Mouse (Mus musculus) frontal cortex, adult (tissue): ENCODE data around the gene Cd244a.

ENCODE experiments used
- ATAC-seq: cut with Nextera tagmentation; 2 replicates; pipeline ENCODE4 v1.9.2; 2017; ENCODE audit warnings: mild to moderate bottlenecking, moderate library complexity, mixed read lengths; ENCODE audit not compliant: low TSS enrichment

The Cd244a gene

DNA sequence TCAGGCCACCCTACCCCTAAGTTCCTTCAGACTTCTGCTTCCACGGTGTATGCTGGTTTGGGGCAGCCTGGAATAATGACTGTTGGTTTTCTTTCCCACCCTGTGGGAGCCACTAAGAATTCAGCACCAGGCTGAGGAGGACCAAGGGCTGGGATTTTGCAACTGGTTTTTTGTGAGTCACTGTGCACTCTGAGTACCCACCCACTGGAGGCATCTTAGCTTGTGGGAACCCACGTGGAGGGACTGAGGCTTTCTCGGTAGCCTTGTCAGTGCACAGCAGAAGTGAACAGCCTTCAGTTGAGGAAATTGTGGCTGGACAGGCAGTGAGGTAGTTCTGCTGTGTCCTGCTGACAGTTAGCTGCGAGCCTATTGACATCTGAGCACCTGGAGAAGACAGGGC, at the start of gene Cd244a:
Cd244a (plus strand) TSS at position 296 of the 400 bp plus-strand sequence.
- ATAC-seq = no peak

DNA sequence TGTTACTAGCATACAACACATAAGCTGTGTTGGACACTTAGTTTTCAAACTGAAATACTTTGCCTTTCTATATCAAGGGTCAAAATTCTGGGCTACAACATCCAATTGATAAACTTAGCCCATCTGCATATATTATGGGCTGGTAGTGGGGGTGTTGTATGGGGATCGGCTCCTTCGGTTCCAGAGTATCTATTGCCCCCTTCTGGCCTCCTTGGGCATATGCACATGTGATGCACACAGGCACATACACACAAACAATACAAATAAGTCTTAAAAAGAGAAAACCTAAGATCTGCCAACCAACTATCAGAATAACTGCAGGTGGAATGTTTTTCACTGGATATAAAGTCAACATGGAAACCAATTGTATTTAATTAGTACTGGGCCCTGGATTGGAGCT, 45.8 kb upstream of the Cd244a start:
- no peak for ATAC-seq

GRCm38 (mm10) chr1:171513760-171514159, 45.2 kb upstream of the Cd244a start:
- ATAC-seq = no peak

DNA sequence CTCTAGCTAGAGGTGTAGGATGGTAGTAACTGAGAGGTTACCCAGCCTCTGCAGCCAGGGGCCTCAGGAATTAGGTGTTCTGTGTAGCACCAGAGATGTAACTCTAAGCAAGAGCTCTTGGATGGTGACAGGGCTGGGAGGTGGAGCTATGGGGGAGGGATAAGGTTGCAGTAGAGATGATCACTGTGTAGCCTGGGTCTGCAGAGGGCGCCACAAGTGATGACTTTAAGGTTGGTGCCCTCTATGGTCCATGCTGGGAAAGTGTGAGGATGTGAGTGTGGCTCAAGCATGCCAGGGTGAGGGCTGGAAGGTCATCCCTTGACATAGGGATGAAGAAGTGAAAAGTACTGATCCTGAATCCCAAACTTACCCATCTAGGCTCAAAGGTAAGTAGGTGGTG, 44.0 kb upstream of the Cd244a start:
- ATAC-seq = no peak

DNA sequence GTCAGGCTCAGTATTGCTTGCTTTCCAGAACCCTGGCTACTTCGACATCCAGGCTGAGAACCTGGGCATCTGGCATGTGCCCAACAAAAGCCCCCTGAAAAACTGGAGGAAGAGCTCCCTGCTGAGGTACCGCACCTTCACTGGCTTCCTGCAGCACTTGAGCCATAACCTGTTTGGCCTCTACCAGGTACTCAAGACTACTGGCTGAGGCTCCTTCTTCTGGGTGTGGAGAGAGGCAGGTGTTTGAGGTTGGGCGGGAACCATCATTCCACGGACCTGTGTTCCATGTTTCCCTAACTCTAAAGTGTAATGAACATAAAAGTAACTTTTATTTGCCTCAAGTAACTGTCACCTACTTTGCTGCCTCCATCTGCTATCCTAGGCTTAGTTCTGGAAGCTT, 43.4 kb upstream of the Cd244a start:
- ATAC-seq = no peak

GRCm38 (mm10) chr1:171531367-171531766, 27.6 kb upstream of the Cd244a start:
- ATAC-seq = no peak

GRCm38 (mm10) chr1:171532830-171533229, 26.2 kb upstream of the Cd244a start:
- ATAC-seq = no peak

DNA sequence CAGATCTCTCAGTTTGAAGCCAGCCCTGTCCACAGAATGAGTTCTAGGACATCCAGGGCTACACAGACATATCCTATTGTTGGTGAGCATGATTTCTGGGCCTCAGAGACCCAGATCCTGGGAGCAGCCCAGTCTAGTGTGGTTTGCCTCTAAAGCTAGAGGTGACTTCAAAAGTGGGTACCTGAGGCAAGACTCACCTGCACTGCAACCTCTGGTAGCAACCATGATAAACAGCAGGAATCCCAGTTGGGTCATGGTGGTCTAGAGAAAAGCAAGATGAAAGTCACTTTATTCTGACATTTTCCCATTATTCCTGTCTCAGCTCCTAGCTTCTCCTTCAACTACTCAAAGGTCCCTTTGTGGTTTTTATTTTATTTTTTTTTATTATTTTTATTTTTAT, 24.4 kb upstream of the Cd244a start:
- no peak for ATAC-seq

- no peak for ATAC-seq
These were observed 23.8 kb upstream of the Cd244a start, which contains the start of gene Itln1 for GRCm38 (mm10) chr1:171535194-171535593. Gene Itln1 (minus strand): TSS chr1:171535294.

DNA sequence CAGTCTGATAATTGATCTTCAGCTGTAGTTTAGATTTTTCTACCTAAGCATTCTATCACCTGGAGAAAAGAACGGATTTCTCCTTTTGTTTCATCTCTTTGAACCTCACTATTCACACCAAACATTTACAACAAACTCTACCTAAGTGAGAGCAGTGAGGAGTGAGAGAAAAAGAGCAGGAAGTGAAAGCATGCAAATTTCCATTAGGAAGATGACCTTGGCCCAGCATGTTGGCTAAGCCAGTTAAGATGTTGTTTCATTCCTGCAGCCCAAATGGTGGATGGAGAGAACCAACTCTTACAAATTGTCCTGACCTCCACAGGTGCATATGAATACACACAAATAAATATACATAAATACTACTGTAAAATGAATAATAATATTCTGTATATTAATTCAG, 18.3 kb upstream of the Cd244a start:
- ATAC-seq = no peak

DNA sequence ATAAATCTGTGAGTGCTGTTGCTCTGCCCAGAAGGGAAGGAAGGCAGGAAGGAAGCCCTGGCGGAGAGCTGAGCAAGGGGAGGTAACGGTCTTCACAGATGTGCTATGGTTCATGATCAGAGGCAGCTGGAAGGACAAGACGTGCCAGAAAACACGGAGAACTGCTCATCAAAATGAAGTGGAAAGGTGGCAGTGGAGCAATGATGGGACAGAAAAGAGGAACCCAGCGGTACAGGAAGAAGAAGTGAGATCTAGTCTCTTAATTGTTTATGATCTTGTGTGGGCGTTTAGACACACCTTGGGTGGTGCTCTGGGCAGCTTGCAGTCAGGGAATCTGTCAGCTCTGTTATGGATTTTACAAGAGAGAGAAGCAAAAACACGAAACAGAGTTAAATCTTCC, 7.7 kb upstream of the Cd244a start:
- ATAC-seq = no peak

DNA sequence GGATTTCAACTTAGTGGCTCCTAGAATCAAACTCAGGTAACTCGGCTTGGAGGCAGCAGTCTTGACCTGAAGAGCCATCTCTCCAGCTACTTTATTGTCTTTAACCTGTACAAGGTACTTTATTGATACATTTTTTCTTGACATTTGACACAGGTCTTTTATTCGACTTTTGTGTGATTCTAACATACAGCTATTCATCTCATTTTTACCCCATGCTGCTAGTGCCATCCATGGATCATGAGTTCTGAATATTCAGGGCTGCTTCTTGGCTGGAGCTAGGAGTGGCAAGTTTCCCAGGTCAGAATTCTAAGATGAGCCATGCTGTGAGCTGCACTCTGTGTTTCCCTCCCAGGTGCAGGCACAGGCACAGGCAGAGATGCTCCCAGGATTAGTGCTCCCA, 6.8 kb upstream of the Cd244a start:
- no peak for ATAC-seq

- ATAC-seq = no peak
These were observed 5.3 kb upstream of the Cd244a start for GRCm38 (mm10) chr1:171553359-171554341.

GRCm38 (mm10) chr1:171556366-171556765, 2.6 kb upstream of the Cd244a start:
- no peak for ATAC-seq

GRCm38 (mm10) chr1:171558407-171558806, 586 bp upstream of the Cd244a start:
- ATAC-seq = no peak

- ATAC-seq = no peak
These were observed 1.3 kb downstream of the Cd244a start for GRCm38 (mm10) chr1:171560262-171560661.

DNA sequence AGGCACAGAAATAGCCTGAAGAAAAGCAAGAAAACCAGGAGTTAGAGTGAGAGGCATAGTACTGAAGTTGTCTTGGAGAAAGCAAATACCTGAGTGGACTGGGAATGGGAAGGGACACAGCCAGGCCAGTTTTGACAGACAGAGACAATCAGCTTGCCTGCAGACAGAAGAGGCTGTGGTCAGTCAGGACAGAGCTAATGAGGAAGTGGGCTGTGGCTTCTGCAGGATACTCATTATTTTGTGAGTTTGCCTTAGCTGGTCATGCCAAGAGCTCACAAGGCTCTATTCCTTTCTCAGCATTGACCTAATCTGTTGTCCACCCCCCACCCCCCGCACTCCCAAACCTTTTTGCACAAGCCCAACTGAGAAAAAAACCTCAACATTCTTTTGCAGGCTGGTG, 2.2 kb downstream of the Cd244a start:
- no peak for ATAC-seq

GRCm38 (mm10) chr1:171561639-171562225, 2.7 kb downstream of the Cd244a start:
- ATAC-seq = no peak

GRCm38 (mm10) chr1:171563042-171563441, 4.0 kb downstream of the Cd244a start:
- ATAC-seq = no peak

DNA sequence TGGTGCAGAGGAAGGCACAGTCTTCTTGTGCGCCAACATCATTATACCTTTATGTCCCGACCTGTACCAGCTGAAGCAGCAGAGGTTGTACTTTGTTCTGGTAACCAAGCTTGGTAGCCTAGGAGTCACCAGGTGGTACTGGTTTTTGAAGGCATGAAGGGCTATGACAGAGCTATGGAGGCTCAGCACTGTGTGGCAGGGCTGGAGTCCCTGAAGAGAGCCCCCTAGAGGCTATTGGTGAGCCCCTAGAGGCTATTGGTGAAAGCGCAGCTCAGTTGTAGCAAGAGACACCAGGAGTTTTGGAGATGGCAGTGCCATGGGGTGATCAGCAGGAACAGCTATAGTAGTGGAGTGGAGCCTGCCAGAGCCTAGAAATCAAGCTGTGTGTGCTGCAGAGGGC, 5.3 kb downstream of the Cd244a start:
- no peak for ATAC-seq

- ATAC-seq = no peak
These were observed 6.9 kb downstream of the Cd244a start for GRCm38 (mm10) chr1:171565888-171566287.

DNA sequence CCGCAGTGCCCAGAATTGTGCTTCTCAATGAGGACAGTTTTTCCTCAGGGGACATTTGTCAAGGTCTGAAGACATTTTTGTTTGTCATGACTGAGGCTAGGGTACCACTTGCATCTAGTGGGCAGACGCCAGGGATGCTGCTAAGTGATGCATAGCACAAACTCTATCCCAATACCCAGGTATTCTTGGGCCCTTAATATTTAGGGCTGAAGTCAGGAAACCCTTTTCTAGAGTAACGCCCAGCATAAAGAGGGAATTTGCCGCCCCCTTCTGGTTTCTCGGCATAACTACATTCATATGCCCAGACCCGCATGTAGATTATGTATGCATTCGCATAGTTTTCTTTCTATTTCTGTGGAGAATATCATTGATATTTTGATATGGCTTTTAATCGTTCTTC, 7.8 kb downstream of the Cd244a start:
- ATAC-seq = peak; percentile 55; the same call in 1 of the 2 replicates

GRCm38 (mm10) chr1:171568436-171568835, 9.4 kb downstream of the Cd244a start:
- ATAC-seq = no peak
